Mouse (Mus musculus) liver, adult 10 weeks (tissue): ENCODE measurements around the gene Gabra3. TPM values are rescaled to one million over a fixed set of nuclear protein-coding genes. Genes with fewer than 3 reads are reported as not detected.

Source experiments
- polyA plus RNA-seq: library from polyadenylated mRNA; stranded (reverse); fragments of 350-450 nt; fragmentation: Illumina TruSeq; extraction: RNeasy Lipid Tissue Mini Kit (QIAGEN cat#74804); gene quantifications from one replicate; pipeline ENCODE4 v1.2.3, GENCODE M21; 2014; ENCODE audit warnings: low read depth, low replicate concordance

Gabra3 gene
- polyA plus RNA-seq = 2.6 TPM

GRCm38 (mm10) chrX:72656230-72656898, at the start of gene Gabra3:
Gabra3 (minus strand) TSS chrX:72656848.

DNA sequence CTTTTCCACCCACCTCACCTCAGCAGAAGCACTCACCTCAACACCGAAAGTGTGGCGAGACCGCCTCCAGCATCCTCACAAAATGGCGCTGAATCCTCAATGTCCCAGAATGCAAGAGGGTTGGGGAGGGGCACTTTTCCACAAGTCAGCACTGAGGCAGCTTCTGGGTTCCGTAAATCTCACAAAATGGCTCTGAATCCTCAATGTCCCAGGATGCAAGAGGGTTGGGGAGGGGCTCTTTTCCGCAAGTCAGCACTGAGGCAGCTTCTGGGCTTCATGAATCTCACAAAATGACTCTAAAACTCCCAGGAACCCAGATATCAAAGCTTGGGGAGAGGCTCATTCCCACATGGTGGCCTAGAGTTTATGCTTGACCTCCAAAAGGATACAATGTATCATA, 269.9 kb downstream of the Gabra3 start, which contains the start of gene Magea10:
Gene Magea10, minus strand, starts transcription at position 101 of the 400 bp plus-strand sequence.

Other genes with a start within 250 kb of the Gabra3 start
- 0.13 TPM for gene Gabrq, start 168.3 kb upstream of the Gabra3 start, polyA plus RNA-seq